Mouse (Mus musculus) mouse embryonic stem cell (cell line): Measurements from ENCODE around the gene Cplx3.

Source experiments
- in situ Hi-C, 2 experiments: fragments of 300-500 bp; cut with MboI; formaldehyde crosslinking; loops; 1 replicate in 1 of 2; 3 replicates in 1 of 2; pipeline ENCODE4 v1.14.3; 2019 to 2020; ENCODE audit warnings: low sequenced_read_pairs in 2 of 2, low pct_unique_long_range_greater_than_20kb in 1 of 2, mixed read lengths in 1 of 2; ENCODE audit not compliant: unreplicated experiment in 1 of 2

Gene Cplx3

GRCm38 (mm10) chr9:57610359-57610826 is 4.3 kb upstream of the Cplx3 start:
- in situ Hi-C loops = no loop called here

GRCm38 (mm10) chr9:57609803-57610202 is 3.7 kb upstream of the Cplx3 start:
- in situ Hi-C loops = no loop called here

- in situ Hi-C loops = no loop called here
Observed at GRCm38 (mm10) chr9:57605503-57605902, 578 bp downstream of the Cplx3 start.

GRCm38 (mm10) chr9:57604875-57605274 is 1.2 kb downstream of the Cplx3 start:
- in situ Hi-C loops = no loop called here

- in situ Hi-C loops = no loop called here
Observed at GRCm38 (mm10) chr9:57602098-57602497, 4.0 kb downstream of the Cplx3 start.

GRCm38 (mm10) chr9:57601353-57601706 is 4.8 kb downstream of the Cplx3 start:
- in situ Hi-C loops = no loop called here

- in situ Hi-C loops = no loop called here
Observed at GRCm38 (mm10) chr9:57600620-57601352, 5.3 kb downstream of the Cplx3 start.

GRCm38 (mm10) chr9:57598851-57599563 is 7.1 kb downstream of the Cplx3 start:
- in situ Hi-C loops = no loop called here

- in situ Hi-C loops = no loop called here
Observed at GRCm38 (mm10) chr9:57597929-57598382, 8.1 kb downstream of the Cplx3 start.

GRCm38 (mm10) chr9:57597265-57597664 is 8.8 kb downstream of the Cplx3 start:
- in situ Hi-C loops = no loop called here

GRCm38 (mm10) chr9:57594174-57594509 is 11.9 kb downstream of the Cplx3 start:
- in situ Hi-C loops = no loop called here

GRCm38 (mm10) chr9:57593454-57594173 is 12.5 kb downstream of the Cplx3 start:
- in situ Hi-C loops = no loop called here

- in situ Hi-C loops = no loop called here
Observed at GRCm38 (mm10) chr9:57590726-57591125, 15.4 kb downstream of the Cplx3 start.

GRCm38 (mm10) chr9:57589224-57590126 is 16.6 kb downstream of the Cplx3 start, which contains the start of gene Ulk3:
Ulk3 (plus strand) TSS chr9:57589452.
- in situ Hi-C loops = no loop called here

- in situ Hi-C loops = no loop called here
Observed at GRCm38 (mm10) chr9:57584991-57585390, 21.1 kb downstream of the Cplx3 start.

GRCm38 (mm10) chr9:57577144-57577849 is 28.8 kb downstream of the Cplx3 start:
- in situ Hi-C loops = no loop called here

GRCm38 (mm10) chr9:57575577-57575976 is 30.5 kb downstream of the Cplx3 start:
- in situ Hi-C loops = no loop called here

GRCm38 (mm10) chr9:57574397-57574796 is 31.7 kb downstream of the Cplx3 start:
- in situ Hi-C loops = no loop called here
